Mouse (Mus musculus) mammary gland, adult 2 months (tissue): ENCODE results near the gene Jak2. TPM values are rescaled to one million over a fixed set of nuclear protein-coding genes. Genes with fewer than 3 reads are reported as not detected.

ENCODE experiments used
- polyA plus RNA-seq: library from polyadenylated mRNA; depleted of rRNA; stranded (reverse); fragments of >200 nt; gene quantifications from 2 replicates; pipeline ENCODE4 v1.2.3, GENCODE M21; 2012; ENCODE audit warnings: low replicate concordance; rRNA removed

The Jak2 gene
- polyA plus RNA-seq = 9.1 and 9.8 TPM in 2 replicates

DNA sequence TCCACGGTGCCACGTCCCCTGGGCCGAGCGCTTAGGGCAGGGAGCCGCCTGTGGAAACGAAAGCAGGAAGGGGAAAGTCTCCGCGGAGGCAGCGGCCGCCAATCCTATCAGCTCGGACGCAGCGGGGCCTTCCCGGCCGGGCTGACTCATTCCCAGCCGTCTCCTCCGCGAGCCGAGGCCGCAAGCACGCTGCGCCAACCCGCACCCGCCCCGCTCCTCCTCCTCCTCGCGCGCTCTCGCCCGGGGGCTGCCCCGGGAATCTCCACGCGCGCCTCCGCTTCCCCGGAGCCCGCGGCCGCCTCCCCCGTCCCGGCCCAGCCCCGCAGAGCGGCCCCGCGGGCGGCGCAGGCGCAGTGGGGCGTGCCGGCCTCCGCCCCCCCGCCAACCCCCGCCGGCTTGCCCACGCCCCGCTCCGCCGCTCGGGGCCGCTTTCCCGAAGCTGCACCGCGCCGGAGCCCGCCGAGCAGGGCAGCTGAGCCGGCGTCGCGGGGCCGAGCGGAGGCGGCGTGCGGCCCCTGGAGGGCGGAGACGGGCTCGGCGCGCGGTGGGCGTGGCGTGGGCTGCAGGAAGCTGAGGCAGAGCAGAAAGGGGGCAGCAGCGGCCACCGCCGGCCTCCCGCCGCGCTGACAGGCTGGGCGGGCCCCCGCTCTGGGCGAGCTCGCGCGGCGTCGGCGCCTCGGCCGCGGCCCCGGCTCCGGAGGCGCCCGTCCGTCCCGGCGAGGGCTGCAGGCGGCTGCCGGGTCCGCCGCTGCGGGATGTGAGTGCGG lies at the start of gene Jak2:
Jak2 (plus strand) TSS at position 638 of the 767 bp plus-strand sequence.

DNA sequence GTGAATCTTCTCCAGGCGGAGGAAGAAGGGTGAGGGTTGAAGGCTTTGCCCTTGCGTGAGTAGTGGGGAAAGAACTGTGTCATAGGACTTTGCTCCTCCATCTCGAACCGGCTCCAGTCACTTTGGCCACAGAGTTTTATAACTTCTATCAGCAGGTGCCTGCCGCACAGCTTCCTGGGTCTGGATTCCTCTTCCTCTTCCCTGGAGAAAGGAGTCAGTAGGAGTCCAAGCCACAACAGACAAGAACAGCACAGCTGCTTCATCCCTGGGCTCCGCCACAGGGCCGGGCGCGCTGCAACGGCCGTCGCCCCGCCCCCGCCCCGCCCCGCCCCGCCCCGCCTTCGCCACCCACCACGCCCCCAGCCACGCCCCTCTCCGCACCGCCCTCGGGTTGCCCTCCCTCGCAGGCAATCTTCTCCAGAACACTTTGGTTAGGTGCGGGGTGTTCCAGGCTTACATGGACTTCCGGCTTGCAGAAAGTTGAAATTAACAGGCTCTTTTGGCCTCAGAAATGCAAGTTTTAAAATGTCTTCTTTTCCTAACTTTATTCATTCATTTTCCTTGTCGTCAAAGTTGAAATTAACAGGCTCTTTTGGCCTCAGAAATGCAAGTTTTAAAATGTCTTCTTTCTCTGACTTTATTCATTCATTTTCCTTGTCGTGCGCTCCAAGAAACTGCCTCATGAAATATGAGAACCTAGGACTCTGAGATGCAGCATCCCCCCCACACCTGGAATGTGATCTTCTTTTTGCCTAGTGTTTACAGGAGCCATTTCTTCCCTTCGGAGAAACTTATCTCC lies 73.6 kb downstream of the Jak2 start, which contains the start of gene Insl6:
Insl6 (minus strand) TSS at position 304 of the 799 bp plus-strand sequence.

DNA sequence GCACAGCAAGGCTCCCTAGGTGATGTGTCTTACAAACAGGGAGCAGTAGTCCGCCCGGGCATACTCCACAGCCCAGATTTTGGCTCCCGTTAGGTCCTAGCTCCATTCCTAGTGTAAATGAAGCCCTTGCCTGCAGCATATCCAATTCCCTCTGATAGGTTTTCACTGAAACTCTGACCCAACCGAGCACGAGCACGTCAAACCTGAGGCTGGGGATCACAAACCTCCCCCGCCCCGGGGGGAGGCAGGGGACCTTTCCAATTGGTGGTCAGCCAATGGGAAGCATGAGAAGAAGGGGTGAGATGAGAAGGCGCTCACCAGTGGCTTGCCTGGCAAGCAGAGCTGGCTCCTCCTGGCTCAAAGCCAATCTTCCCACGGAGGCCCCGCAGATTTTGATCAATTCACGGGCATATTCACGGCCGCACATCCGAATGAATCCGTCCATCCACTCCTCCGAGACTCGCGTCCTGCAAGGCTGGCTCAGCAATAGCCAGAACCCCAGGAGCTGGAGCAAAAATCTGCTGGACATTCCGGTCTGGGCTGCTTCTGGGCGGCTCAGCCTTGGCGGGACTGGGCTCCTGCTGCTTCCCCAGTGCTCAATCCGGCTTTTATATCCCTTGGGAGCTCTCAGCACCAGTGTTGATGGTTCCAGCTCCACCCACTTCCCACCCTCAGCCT lies 82.6 kb downstream of the Jak2 start, which contains the start of gene Rln1:
Rln1 (minus strand) TSS at position 603 of the 678 bp plus-strand sequence.

Other genes starting within 250 kb of the Jak2 start
- 94.7 and 111 TPM in 2 replicates for gene Ak3, start 203.9 kb upstream of the Jak2 start, polyA plus RNA-seq
- gene Rcl1, start 150.5 kb upstream of the Jak2 start, polyA plus RNA-seq = 19.6 and 30.1 TPM in 2 replicates
- gene Insl6, start 73.5 kb downstream of the Jak2 start, polyA plus RNA-seq = 1.4 and 2.8 TPM in 2 replicates
- gene Rln1, start 82.8 kb downstream of the Jak2 start, polyA plus RNA-seq = not detected in 2 replicates
- gene Plgrkt, start 115.6 kb downstream of the Jak2 start, polyA plus RNA-seq = 62.5 and 78.0 TPM in 2 replicates
- gene Cd274, start 115.6 kb downstream of the Jak2 start, polyA plus RNA-seq = 7.8 and 17.7 TPM in 2 replicates
- 0.73 and 1.1 TPM in 2 replicates for gene Pdcd1lg2, start 159.1 kb downstream of the Jak2 start, polyA plus RNA-seq